Mouse (Mus musculus) kidney, embryonic 16.5 days (tissue): ENCODE data around the gene Fibcd1. TPM values are rescaled to one million over a fixed set of nuclear protein-coding genes. Genes with fewer than 3 reads are reported as not detected.

Source experiments
- ATAC-seq: fragments of 200-750 bp; cut with Nextera tagmentation; 2 replicates; pipeline ENCODE4 v1.8.0; 2017; ENCODE audit warnings: moderate TSS enrichment; ENCODE audit not compliant: low FRiP score, low TSS enrichment
- H3K27ac ChIP-seq: fragments of 300-500 bp; sonication (generic); 2 replicates; pipeline ENCODE4 v1.5.1; 2014; ENCODE audit warnings: low read length
- H3K27me3 ChIP-seq: fragments of 300-500 bp; sonication (generic); 2 replicates; pipeline ENCODE4 v1.6.1; 2014; ENCODE audit warnings: low read length, control low read depth, mixed read lengths; ENCODE audit not compliant: insufficient read depth
- H3K36me3 ChIP-seq: fragments of 300-500 bp; sonication (generic); 2 replicates; pipeline ENCODE4 v1.6.1; 2014; ENCODE audit warnings: low read length, control low read depth, mixed read lengths; ENCODE audit not compliant: insufficient read depth
- H3K4me1 ChIP-seq: fragments of 300-500 bp; sonication (generic); 2 replicates; pipeline ENCODE4 v1.6.1; 2014; ENCODE audit warnings: low read length, control low read depth, mixed read lengths; ENCODE audit not compliant: insufficient read depth
- H3K4me2 ChIP-seq: fragments of 300-500 bp; sonication (generic); replicated peaks from 2 replicates; pipeline ENCODE4 v1.6.1; 2014; ENCODE audit warnings: low read depth, low read length
- H3K4me3 ChIP-seq: fragments of 300-500 bp; sonication (generic); 2 replicates; pipeline ENCODE4 v1.5.1; 2014; ENCODE audit warnings: mild to moderate bottlenecking, low read length
- H3K9ac ChIP-seq: fragments of 300-500 bp; sonication (generic); replicated peaks from 2 replicates; pipeline ENCODE4 v1.6.1; 2014; ENCODE audit warnings: low read length
- H3K9me3 ChIP-seq: fragments of 300-500 bp; sonication (generic); 2 replicates; pipeline ENCODE4 v1.6.1; 2016; ENCODE audit warnings: low read length, control low read depth
- WGBS: fragments of 180-500 bp; shearing (Covaris S2); extraction: QIAGEN DNeasy Blood & Tissue Kit; methylation state at CpG from one replicate; pipeline ENCODE4 v1.1.7; 2014; 5-methylcytosine and 5-hydroxymethylcytosine counted together
- polyA plus RNA-seq: library from polyadenylated mRNA; unstranded; fragments of >200 nt; fragmentation: Nextera tagmentation; extraction: Ambion mirVana; gene quantifications from 2 replicates; pipeline ENCODE4 v1.2.1, GENCODE M21; 2015

Fibcd1 gene
- polyA plus RNA-seq, 1 experiment from 2014 or later, result 1.5 TPM

GRCm38 (mm10) chr2:31838868-31839267, 6.9 kb downstream of the Fibcd1 start:
- Histone ChIP-seq H3K4me3 (no peak overlapping the region), H3K4me1 (peaks cover 25% of the 10 kb centered on the region), H3K9ac (no peak overlapping the region), H3K4me2 (no peak overlapping the region), H3K27ac (no peak overlapping the region), H3K9me3 (no peaks in the 10 kb centered on the region), H3K27me3 (peaks cover 14% of the 10 kb centered on the region; the same call in 1 of the 2 replicates), H3K36me3 (no peaks in the 10 kb centered on the region)
- WGBS, result 53% methylated on average over 1 of the region's 1 CpGs
- ATAC-seq, result no peak

- H3K4me1 ChIP-seq, result peaks cover 25% of the 10 kb centered on the region
- no peak overlapping the region for H3K4me2 ChIP-seq
- no peaks in the 10 kb centered on the region for H3K36me3 ChIP-seq
- H3K27me3 ChIP-seq, result peaks cover 12% of the 10 kb centered on the region; the same call in 1 of the 2 replicates
- H3K4me3 ChIP-seq, result no peak overlapping the region
- no peak overlapping the region for H3K27ac ChIP-seq
- H3K9me3 ChIP-seq, result no peaks in the 10 kb centered on the region
- no peak overlapping the region for H3K9ac ChIP-seq
- ATAC-seq, result no peak
- WGBS, result 21% methylated on average over 6 of the region's 6 CpGs
Measured at GRCm38 (mm10) chr2:31836985-31837384, 8.8 kb downstream of the Fibcd1 start.

GRCm38 (mm10) chr2:31836091-31836490, 9.7 kb downstream of the Fibcd1 start:
- H3K9me3 ChIP-seq, result no peaks in the 10 kb centered on the region
- ATAC-seq, result peak; percentile 62
- H3K4me2 ChIP-seq, result no peak overlapping the region
- 50% methylated on average over 10 of the region's 10 CpGs for WGBS
- H3K27me3 ChIP-seq, result peaks cover 9% of the 10 kb centered on the region; the same call in 1 of the 2 replicates
- H3K4me1 ChIP-seq, result peaks cover 25% of the 10 kb centered on the region
- H3K36me3 ChIP-seq, result no peaks in the 10 kb centered on the region
- peak overlapping the region; percentile 46; the same call in 1 of the 2 replicates for H3K27ac ChIP-seq
- H3K4me3 ChIP-seq, result no peak overlapping the region
- no peak overlapping the region for H3K9ac ChIP-seq

GRCm38 (mm10) chr2:31828311-31828825, 17.4 kb downstream of the Fibcd1 start:
- Histone ChIP-seq H3K27ac (no peak overlapping the region), H3K4me2 (no peak overlapping the region), H3K36me3 (no peaks in the 10 kb centered on the region), H3K9me3 (no peaks in the 10 kb centered on the region), H3K9ac (no peak overlapping the region), H3K27me3 (no peaks in the 10 kb centered on the region), H3K4me3 (no peak overlapping the region), H3K4me1 (peaks cover 16% of the 10 kb centered on the region)
- ATAC-seq, result no peak
- WGBS, result 6% methylated on average over 4 of the region's 4 CpGs

GRCm38 (mm10) chr2:31827877-31828276, 17.9 kb downstream of the Fibcd1 start:
- H3K9me3 ChIP-seq, result no peaks in the 10 kb centered on the region
- WGBS, result 31% methylated on average over 7 of the region's 7 CpGs
- ATAC-seq, result no peak
- no peak overlapping the region for H3K9ac ChIP-seq
- no peaks in the 10 kb centered on the region; the same call in 1 of the 2 replicates for H3K27me3 ChIP-seq
- H3K4me1 ChIP-seq, result peaks cover 20% of the 10 kb centered on the region
- no peak overlapping the region for H3K4me3 ChIP-seq
- H3K27ac ChIP-seq, result no peak overlapping the region
- no peaks in the 10 kb centered on the region for H3K36me3 ChIP-seq
- H3K4me2 ChIP-seq, result no peak overlapping the region

GRCm38 (mm10) chr2:31826094-31827085, 19.4 kb downstream of the Fibcd1 start:
- no peak overlapping the region for H3K9ac ChIP-seq
- no peak overlapping the region for H3K4me3 ChIP-seq
- H3K4me2 ChIP-seq, result no peak overlapping the region
- H3K27ac ChIP-seq, result no peak overlapping the region
- H3K27me3 ChIP-seq, result peaks cover 4% of the 10 kb centered on the region; the same call in 1 of the 2 replicates
- peaks cover 25% of the 10 kb centered on the region for H3K4me1 ChIP-seq
- WGBS, result 81% methylated on average over 14 of the region's 14 CpGs
- no peaks in the 10 kb centered on the region for H3K9me3 ChIP-seq
- no peak for ATAC-seq
- H3K36me3 ChIP-seq, result no peaks in the 10 kb centered on the region

GRCm38 (mm10) chr2:31825469-31825911, 20.3 kb downstream of the Fibcd1 start:
- no peak for ATAC-seq
- H3K9ac ChIP-seq, result no peak overlapping the region
- H3K4me2 ChIP-seq, result no peak overlapping the region
- H3K27ac ChIP-seq, result no peak overlapping the region
- peaks cover 4% of the 10 kb centered on the region; the same call in 1 of the 2 replicates for H3K27me3 ChIP-seq
- H3K36me3 ChIP-seq, result no peaks in the 10 kb centered on the region
- peaks cover 25% of the 10 kb centered on the region for H3K4me1 ChIP-seq
- 56% methylated on average over 16 of the region's 16 CpGs for WGBS
- H3K9me3 ChIP-seq, result no peaks in the 10 kb centered on the region
- no peak overlapping the region for H3K4me3 ChIP-seq

- H3K4me1 ChIP-seq, result peaks cover 25% of the 10 kb centered on the region
- no peak for ATAC-seq
- no peak overlapping the region for H3K9ac ChIP-seq
- H3K36me3 ChIP-seq, result no peaks in the 10 kb centered on the region
- no peak overlapping the region for H3K27ac ChIP-seq
- no peak overlapping the region for H3K4me3 ChIP-seq
- no peaks in the 10 kb centered on the region for H3K9me3 ChIP-seq
- no peak overlapping the region for H3K4me2 ChIP-seq
- H3K27me3 ChIP-seq, result peaks cover 4% of the 10 kb centered on the region; the same call in 1 of the 2 replicates
- 82% methylated on average over 11 of the region's 15 CpGs for WGBS
Measured at GRCm38 (mm10) chr2:31823933-31824730, 21.7 kb downstream of the Fibcd1 start.

- Histone ChIP-seq H3K4me1 (peaks cover 19% of the 10 kb centered on the region), H3K27me3 (peaks cover 4% of the 10 kb centered on the region; the same call in 1 of the 2 replicates), H3K9me3 (no peaks in the 10 kb centered on the region), H3K27ac (no peak overlapping the region), H3K36me3 (no peaks in the 10 kb centered on the region), H3K9ac (0 out of 2 replicates have a peak overlapping the region, but pooled peaks have one; percentile 48), H3K4me3 (peak overlapping the region; percentile 26), H3K4me2 (peak overlapping the region; percentile 46)
- 17% methylated on average over 39 of the region's 39 CpGs for WGBS
- 0 out of 2 replicates have a peak, but pooled peaks have one; percentile 16 for ATAC-seq
Measured at GRCm38 (mm10) chr2:31822524-31823371, 23.1 kb downstream of the Fibcd1 start.
